Comparison of ENCODE assay signal across 8 mouse cellular contexts in genomic region chr4:101146047-101146745, GRCm38 (mm10).
A peak's percentile ranks its signal among the peaks of the same experiment; 100 is the strongest.
DNase-seq lines count a peak whose midpoint lies in the region; ATAC-seq and TF ChIP-seq lines count a peak whose summit lies in the region.

No protein-coding gene starts in this region.

- TF ChIP-seq EP300 in heart, adult 2 months (IDR thresholded peaks at IDR 0.05; ENCODE audit: insufficient read depth, low read depth, low read length) = 0 out of 2 replicates have a peak, but pooled peaks have one; percentile 44

- TF ChIP-seq POLR2A in heart, adult 2 months (IDR thresholded peaks at IDR 0.05; ENCODE audit: insufficient read depth, low read depth, low read length) = no peak

- no peak overlapping the region for H3K27ac ChIP-seq in heart, adult 2 months
- H3K27ac ChIP-seq in gastrocnemius, adult 2 months = no peak overlapping the region
- no peak overlapping the region for H3K27ac ChIP-seq in intestine, embryonic 16.5 days (ENCODE audit: low read length)
- H3K27ac ChIP-seq in midbrain, embryonic 13.5 days = no peak overlapping the region

- no peaks in the 10 kb centered on the region for H3K79me2 ChIP-seq in heart, adult 2 months (replicated peaks; ENCODE audit: control insufficient read depth, insufficient read depth, low read length)

- H3K4me3 ChIP-seq in heart, adult 2 months = no peak overlapping the region
- H3K4me3 ChIP-seq in gastrocnemius, adult 2 months = no peak overlapping the region
- no peak overlapping the region for H3K4me3 ChIP-seq in intestine, embryonic 16.5 days (ENCODE audit: low read length)
- H3K4me3 ChIP-seq in midbrain, embryonic 13.5 days (replicated peaks) = no peak overlapping the region

- H3K4me1 ChIP-seq in heart, adult 2 months (ENCODE audit: control insufficient read depth, insufficient read depth, low read length) = no peaks in the 10 kb centered on the region; the same call in 1 of the 2 replicates
- 0 out of 2 replicates have a peak, but pooled peaks cover 2% of the 10 kb centered on the region for H3K4me1 ChIP-seq in intestine, embryonic 16.5 days (ENCODE audit: control insufficient read depth, insufficient read depth, low read length)
- H3K4me1 ChIP-seq in midbrain, embryonic 13.5 days (replicated peaks) = peaks cover 17% of the 10 kb centered on the region

- H3K9ac ChIP-seq in heart, adult 2 months (ENCODE audit: low read depth, low read length) = no peak overlapping the region
- H3K9ac ChIP-seq in intestine, embryonic 16.5 days (ENCODE audit: low read depth, low read length) = no peak overlapping the region
- no peak overlapping the region for H3K9ac ChIP-seq in midbrain, embryonic 13.5 days (replicated peaks)

- H3K9me3 ChIP-seq in intestine, embryonic 16.5 days (ENCODE audit: control insufficient read depth, low read length) = no peaks in the 10 kb centered on the region
- H3K9me3 ChIP-seq in midbrain, embryonic 13.5 days = no peaks in the 10 kb centered on the region

- DNase-seq in heart, adult 2 months = peak; percentile 45 to 60
- DNase-seq in heart, postnatal 25 days (ENCODE audit: low spot score) = no peak
- peak; percentile 65 for DNase-seq in gastrocnemius, adult 2 months
- DNase-seq in left cerebral cortex, postnatal 10 days (ENCODE audit: extremely low spot score in 1 of 2, low spot score in 2 of 2) = peak; percentile 78 to 87
- DNase-seq in skeletal muscle tissue, adult 2 months (ENCODE audit: low read depth, low spot score) = peak; percentile 56

- no peak overlapping the region for H3K4me2 ChIP-seq in intestine, embryonic 16.5 days (ENCODE audit: low read depth, low read length)
- peak overlapping the region; percentile 35 for H3K4me2 ChIP-seq in midbrain, embryonic 13.5 days (replicated peaks)

- H3K36me3 ChIP-seq in heart, adult 2 months (ENCODE audit: control insufficient read depth, insufficient read depth, low read length) = no peaks in the 10 kb centered on the region
- peaks cover 10% of the 10 kb centered on the region for H3K36me3 ChIP-seq in intestine, embryonic 16.5 days (ENCODE audit: control insufficient read depth, insufficient read depth, low read length)
- peaks cover 16% of the 10 kb centered on the region for H3K36me3 ChIP-seq in midbrain, embryonic 13.5 days

- TF ChIP-seq CTCF in heart, adult 2 months (IDR thresholded peaks at IDR 0.05) = peak; percentile 97; the same call in 1 of the 2 replicates
- TF ChIP-seq CTCF in gastrocnemius, adult 2 months (IDR thresholded peaks at IDR 0.05) = peak; percentile 97

- peak; percentile 74 for ATAC-seq in common myeloid progenitor, adult 5-6 weeks (replicated peaks; ENCODE audit: low read depth, poor library complexity, severe bottlenecking)
- ATAC-seq in intestine, embryonic 16.5 days = peak; percentile 47; the same call in 1 of the 2 replicates
- ATAC-seq in midbrain, embryonic 13.5 days = peak; percentile 84

- intact Hi-C loops in heart, adult 2 months (cut with DNase I) = loop anchor here (1.0 to 10.0 kb wide), 4 partner anchors 148 to 1141 kb away; no protein-coding TSS in a partner anchor
- intact Hi-C loops in heart, postnatal 25 days (cut with DNase I) = loop anchor here (1.0 kb wide), 3 partner anchors 148 to 558 kb away; no protein-coding TSS in a partner anchor
- intact Hi-C loops in gastrocnemius, adult 2 months (cut with DNase I) = loop anchor here (1.0 to 5.0 kb wide), 3 partner anchors 148 to 559 kb away; no protein-coding TSS in a partner anchor
- intact Hi-C loops in left cerebral cortex, postnatal 10 days (cut with DNase I) = loop anchor here (2.0 to 5.0 kb wide), 2 partner anchors 149 to 559 kb away; no protein-coding TSS in a partner anchor

- WGBS in heart, adult 2 months = 35% methylated on average over 9 of the region's 9 CpGs
- WGBS in intestine, embryonic 16.5 days = 34% methylated on average over 9 of the region's 9 CpGs
- WGBS in midbrain, embryonic 13.5 days = 21% methylated on average over 9 of the region's 9 CpGs

- no peaks in the 10 kb centered on the region for H3K27me3 ChIP-seq in heart, adult 2 months (ENCODE audit: control insufficient read depth, insufficient read depth, low read length)
- H3K27me3 ChIP-seq in intestine, embryonic 16.5 days (replicated peaks; ENCODE audit: control insufficient read depth, insufficient read depth, low read length) = no peaks in the 10 kb centered on the region
- H3K27me3 ChIP-seq in midbrain, embryonic 13.5 days = no peaks in the 10 kb centered on the region
